Mouse (Mus musculus) olfactory bulb, adult 2 months (tissue): ENCODE measurements around the gene S1pr3. TPM values are rescaled to one million over a fixed set of nuclear protein-coding genes. Genes with fewer than 3 reads are reported as not detected.
A peak's percentile ranks its signal among the peaks of the same experiment; 100 is the strongest.

ENCODE experiments used
- H3K27ac ChIP-seq: fragments of 200-500 bp; 2 replicates; pipeline ENCODE4 v1.5.1; 2012; ENCODE audit warnings: low read depth, low read length; ENCODE audit not compliant: insufficient read depth
- H3K4me1 ChIP-seq: fragments of 200-500 bp; 2 replicates; pipeline ENCODE4 v1.6.1; 2012; ENCODE audit warnings: low read length; ENCODE audit not compliant: control insufficient read depth, insufficient read depth
- H3K4me3 ChIP-seq: fragments of 200-500 bp; 2 replicates; pipeline ENCODE4 v1.5.1; 2012; ENCODE audit warnings: mild to moderate bottlenecking, low read depth, low read length, moderate library complexity; ENCODE audit not compliant: insufficient read depth
- CTCF ChIP-seq: fragments of 200-500 bp; IDR thresholded peaks from 2 replicates; pipeline ENCODE4 v1.5.1; 2012; ENCODE audit warnings: low read depth, mild to moderate bottlenecking, low read length, moderate library complexity; ENCODE audit not compliant: insufficient read depth
- POLR2A ChIP-seq: fragments of 200-500 bp; IDR thresholded peaks from 2 replicates; pipeline ENCODE4 v1.6.1; 2012; ENCODE audit warnings: mild to moderate bottlenecking, low read depth, low read length, moderate library complexity; ENCODE audit not compliant: insufficient read depth
- WGBS: fragments of 180-500 bp; shearing (Covaris S2); methylation state at CpG from one replicate; pipeline ENCODE4 v1.1.7; 2018; 5-methylcytosine and 5-hydroxymethylcytosine counted together
- polyA plus RNA-seq: library from polyadenylated mRNA; stranded (reverse); fragments of >200 nt; gene quantifications from 2 replicates; pipeline ENCODE4 v1.2.4, GENCODE M21; 2012; ENCODE audit warnings: low replicate concordance; ENCODE audit not compliant: missing spikeins, insufficient read depth, insufficient read length

The S1pr3 gene
- polyA plus RNA-seq, result not detected in 2 replicates

- H3K27ac ChIP-seq, result no peak within 1 kb of the TSS
- no peak for TF ChIP-seq CTCF
- TF ChIP-seq POLR2A, result no peak
- H3K4me3 ChIP-seq, result peak within 1 kb of the TSS; percentile 34
- H3K4me1 ChIP-seq, result peaks cover 23% of the 10 kb centered on the region
- WGBS, result 3% methylated on average over 33 of the region's 33 CpGs
Measured at GRCm38 (mm10) chr13:51408519-51409001, at the start of gene S1pr3. TSS of gene S1pr3 (plus strand) at chr13:51408639.

GRCm38 (mm10) chr13:51360441-51360962, 47.9 kb upstream of the S1pr3 start:
- Histone ChIP-seq H3K27ac (no peak overlapping the region), H3K4me1 (no peaks in the 10 kb centered on the region), H3K4me3 (no peak overlapping the region)
- TF ChIP-seq POLR2A (no peak), CTCF (no peak)
- 86% methylated on average over 8 of the region's 8 CpGs for WGBS

- H3K4me3 ChIP-seq, result no peak overlapping the region
- no peaks in the 10 kb centered on the region for H3K4me1 ChIP-seq
- 89% methylated on average over 7 of the region's 7 CpGs for WGBS
- no peak overlapping the region for H3K27ac ChIP-seq
- TF ChIP-seq POLR2A, result no peak
- no peak for TF ChIP-seq CTCF
Measured at GRCm38 (mm10) chr13:51363390-51363789, 45.0 kb upstream of the S1pr3 start.

- TF ChIP-seq POLR2A, result no peak
- H3K4me1 ChIP-seq, result no peaks in the 10 kb centered on the region
- no peak overlapping the region for H3K27ac ChIP-seq
- H3K4me3 ChIP-seq, result no peak overlapping the region
- WGBS, result 77% methylated on average over 5 of the region's 5 CpGs
Measured at GRCm38 (mm10) chr13:51363985-51364384, 44.5 kb upstream of the S1pr3 start.

- no peak overlapping the region for H3K27ac ChIP-seq
- H3K4me1 ChIP-seq, result no peaks in the 10 kb centered on the region
- no peak overlapping the region for H3K4me3 ChIP-seq
- WGBS, result 84% methylated on average over 6 of the region's 6 CpGs
- TF ChIP-seq CTCF (no peak), POLR2A (no peak)
Measured at GRCm38 (mm10) chr13:51365191-51365590, 43.2 kb upstream of the S1pr3 start.

- TF ChIP-seq POLR2A (no peak), CTCF (no peak)
- Histone ChIP-seq H3K4me3 (no peak overlapping the region), H3K4me1 (no peaks in the 10 kb centered on the region), H3K27ac (no peak overlapping the region)
- 66% methylated on average over 2 of the region's 2 CpGs for WGBS
Measured at GRCm38 (mm10) chr13:51368346-51368745, 40.1 kb upstream of the S1pr3 start.

- H3K4me3 ChIP-seq, result no peak overlapping the region
- no peak for TF ChIP-seq CTCF
- H3K4me1 ChIP-seq, result no peaks in the 10 kb centered on the region
- no peak overlapping the region for H3K27ac ChIP-seq
- WGBS, result 85% methylated on average over 3 of the region's 3 CpGs
Measured at GRCm38 (mm10) chr13:51369354-51369753, 39.1 kb upstream of the S1pr3 start.

- Histone ChIP-seq H3K4me1 (no peaks in the 10 kb centered on the region), H3K27ac (no peak overlapping the region), H3K4me3 (no peak overlapping the region)
- TF ChIP-seq CTCF (no peak), POLR2A (no peak)
Measured at GRCm38 (mm10) chr13:51373086-51373485, 35.4 kb upstream of the S1pr3 start.

- Histone ChIP-seq H3K4me1 (no peaks in the 10 kb centered on the region), H3K27ac (no peak overlapping the region), H3K4me3 (no peak overlapping the region)
- 80% methylated on average over 21 of the region's 21 CpGs for WGBS
- TF ChIP-seq CTCF (no peak), POLR2A (no peak)
Measured at GRCm38 (mm10) chr13:51374026-51374807, 34.2 kb upstream of the S1pr3 start.

GRCm38 (mm10) chr13:51378126-51378525, 30.3 kb upstream of the S1pr3 start:
- WGBS, result 40% methylated on average over 4 of the region's 4 CpGs
- H3K27ac ChIP-seq, result no peak overlapping the region

More at GRCm38 (mm10) chr13:51378126-51378525, 30.3 kb upstream of the S1pr3 start:
- Histone ChIP-seq H3K4me3 (no peak overlapping the region), H3K4me1 (no peaks in the 10 kb centered on the region)
- TF ChIP-seq POLR2A (no peak), CTCF (no peak)
